Mouse (Mus musculus): ENCODE data around the gene Dclre1a.
"Not testable (repeated sequence)": the region's sequence is repeated elsewhere in the genome, so short reads cannot be mapped to it uniquely, and the experiment has no call there.

Dclre1a gene

GRCm38 (mm10) chr19:56548230-56549032 lies 409 bp upstream of the Dclre1a start, which contains the start of gene Nhlrc2:
Gene Nhlrc2 (plus strand): TSS chr19:56548261.
- peak; percentile 94 for DNase-seq

GRCm38 (mm10) chr19:56546031-56546430 lies 2.0 kb downstream of the Dclre1a start:
- no peak for DNase-seq

DNA sequence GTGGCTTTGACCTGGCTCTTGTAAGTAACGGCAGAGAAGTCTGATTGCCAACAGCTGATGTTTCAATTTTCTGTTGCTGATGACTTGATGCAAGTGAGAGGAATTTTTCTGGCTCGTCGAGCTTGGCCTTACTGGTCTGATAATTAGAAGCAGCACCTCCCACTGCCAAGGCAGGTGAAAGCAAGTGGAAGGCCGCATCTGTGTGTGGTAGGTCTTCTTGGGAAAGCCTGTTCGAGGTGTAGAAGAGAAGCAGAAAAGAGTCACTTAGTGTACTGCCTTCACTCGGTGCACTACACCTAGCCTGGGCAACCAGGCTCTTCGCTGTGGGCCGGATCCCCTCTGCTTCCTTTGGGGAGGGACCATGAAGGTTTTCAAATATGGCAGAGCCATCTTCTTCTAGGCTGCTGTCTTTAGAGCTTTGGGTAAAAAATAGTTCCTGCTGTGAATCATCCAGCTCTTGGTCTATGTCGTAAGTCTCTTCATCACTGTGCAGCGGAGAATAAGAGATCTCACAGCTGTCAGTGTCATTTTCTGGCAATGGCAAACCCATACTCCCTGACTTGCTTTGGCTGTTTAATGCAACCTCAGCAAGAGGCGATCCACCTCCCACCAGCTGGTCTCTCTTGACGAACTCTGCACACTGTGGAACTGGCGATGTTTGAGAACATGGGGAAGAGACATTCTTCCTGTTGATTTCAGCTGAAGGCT lies 3.2 kb downstream of the Dclre1a start:
- DNase-seq = peak; percentile 24

DNA sequence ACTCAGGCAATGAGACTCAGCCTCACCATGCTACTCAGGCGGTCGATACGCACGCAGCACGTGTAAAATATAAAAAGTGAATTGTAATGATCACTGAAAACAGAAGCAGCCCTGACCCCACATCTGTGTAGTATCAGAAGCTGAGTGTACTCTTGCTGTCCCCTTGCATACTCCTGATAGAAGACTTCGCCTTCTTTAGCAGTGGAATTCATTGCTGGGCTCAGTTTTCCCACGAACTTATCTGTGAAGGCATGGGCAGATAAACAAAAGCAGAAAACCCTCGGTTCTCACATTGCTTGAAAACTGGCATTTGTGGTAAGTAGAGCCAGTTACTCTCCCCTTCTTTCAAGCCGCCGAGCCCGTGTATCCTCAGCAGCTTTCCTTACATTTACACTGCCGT lies 4.7 kb downstream of the Dclre1a start:
- DNase-seq = no peak

GRCm38 (mm10) chr19:56535765-56536164 lies 12.3 kb downstream of the Dclre1a start:
- no peak for DNase-seq

- no peak for DNase-seq
These were observed 13.0 kb downstream of the Dclre1a start for GRCm38 (mm10) chr19:56535064-56535463.

DNA sequence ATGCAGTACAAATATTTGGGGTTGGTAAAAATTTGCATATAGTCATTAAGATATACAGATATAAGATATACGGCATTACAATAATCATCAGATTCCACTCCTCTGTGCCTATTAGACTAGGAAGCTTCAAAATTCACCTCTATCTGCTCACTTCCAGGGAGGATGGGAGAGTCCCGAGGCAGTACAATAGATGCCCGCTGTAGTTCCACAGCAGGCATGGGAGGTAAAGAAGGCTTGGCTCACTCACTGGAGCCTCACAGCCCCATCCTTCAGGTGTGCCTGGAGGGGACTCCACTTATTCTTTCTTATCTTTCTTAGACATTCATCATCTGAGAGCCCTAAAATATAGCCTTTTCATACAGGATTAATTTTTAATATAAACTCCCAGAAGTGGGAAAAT lies 13.7 kb downstream of the Dclre1a start:
- DNase-seq = no peak

DNA sequence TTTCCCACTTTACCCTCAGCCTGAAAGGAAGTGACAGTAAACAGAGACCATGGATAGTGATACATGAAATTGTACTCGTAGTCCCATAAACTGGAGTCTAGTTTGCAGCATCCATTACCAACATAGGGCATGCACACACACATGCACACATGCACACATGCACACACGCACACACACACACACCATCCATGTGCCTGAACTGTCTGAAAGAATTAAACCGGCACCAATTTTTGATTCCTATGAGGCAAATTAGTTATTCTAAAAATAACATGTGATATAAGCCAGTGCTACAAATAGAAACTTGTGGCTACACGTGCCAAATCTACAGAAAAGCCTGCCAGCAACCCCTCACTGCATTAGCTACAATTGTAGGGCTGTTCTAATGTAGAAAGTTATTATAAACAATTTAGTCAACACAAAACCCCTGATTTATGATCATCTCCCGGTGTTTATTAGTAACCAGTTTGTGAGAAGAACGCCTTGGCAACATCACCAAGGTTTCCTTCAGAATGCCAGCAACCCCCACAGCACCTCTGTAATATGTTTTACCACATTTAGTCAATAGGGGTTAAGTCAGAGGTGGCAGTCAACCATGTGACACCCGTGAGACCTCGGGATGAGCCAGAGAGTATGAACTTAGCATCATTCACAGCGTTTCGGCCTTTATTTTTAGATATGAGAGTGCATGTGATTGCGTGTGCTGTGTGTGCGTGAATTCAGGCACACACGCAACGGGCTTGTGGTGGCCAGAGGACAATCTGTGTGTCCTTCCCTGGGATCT lies 14.5 kb downstream of the Dclre1a start:
- DNase-seq = no peak

DNA sequence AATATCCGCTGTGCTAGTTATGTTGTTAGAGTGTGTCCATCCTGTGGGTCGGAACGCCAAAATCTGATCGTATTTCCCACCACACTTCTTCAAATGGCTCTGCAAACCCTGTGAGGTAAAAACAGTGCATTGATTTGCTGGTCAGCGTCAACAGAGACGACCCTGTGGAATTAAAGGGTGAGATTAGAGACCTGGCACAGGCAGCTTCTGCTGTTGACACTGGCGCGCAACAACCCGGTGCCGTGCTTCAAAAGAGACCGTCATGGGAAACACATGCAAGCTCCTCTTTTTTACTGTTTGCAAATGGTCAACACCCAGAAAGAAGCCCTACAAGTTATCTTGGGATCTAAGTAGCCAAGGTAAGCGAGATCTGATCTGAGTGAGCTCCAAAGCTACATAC lies 16.8 kb downstream of the Dclre1a start:
- DNase-seq = no peak

DNA sequence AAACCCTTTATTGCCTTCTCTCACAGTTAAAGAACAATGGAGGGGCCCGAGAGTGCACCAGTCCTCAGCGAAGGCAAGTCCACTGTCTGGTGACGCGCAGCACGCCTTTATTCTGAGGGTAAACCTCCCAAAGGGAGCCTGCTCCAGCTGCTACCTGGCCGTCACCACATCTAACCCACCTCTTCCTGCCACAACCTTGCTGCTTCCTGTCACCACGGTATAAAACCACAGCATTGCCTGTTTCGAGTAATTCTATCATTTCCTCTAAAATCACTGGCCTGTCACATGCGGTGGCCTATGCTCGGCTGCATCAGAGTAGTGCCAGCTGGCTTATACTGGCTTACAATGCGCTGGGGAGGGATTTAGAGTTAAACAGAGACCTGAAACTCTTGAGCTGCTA lies 17.5 kb downstream of the Dclre1a start:
- not testable (repeated sequence) for DNase-seq

DNA sequence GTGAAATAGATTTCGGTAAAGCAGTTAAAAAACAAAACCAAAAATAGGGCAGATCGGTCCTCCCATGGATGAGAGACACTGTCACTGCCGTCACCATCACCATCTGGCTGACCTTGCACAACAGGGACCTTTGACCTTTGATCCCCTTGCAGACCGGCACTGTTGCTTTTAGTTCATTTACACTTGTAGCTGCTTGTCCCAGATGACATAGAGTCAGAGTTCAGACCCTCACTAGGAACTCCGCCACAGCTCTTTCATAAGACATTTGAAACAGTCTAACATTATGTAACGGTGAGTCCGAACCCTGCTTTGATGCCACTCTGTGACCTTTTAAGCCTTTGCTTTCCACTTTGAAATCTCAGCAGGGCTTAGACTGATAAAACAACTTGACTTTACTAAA lies 28.6 kb downstream of the Dclre1a start:
- DNase-seq = not testable (repeated sequence)

GRCm38 (mm10) chr19:56513527-56513926 lies 34.5 kb downstream of the Dclre1a start:
- not testable (repeated sequence) for DNase-seq

GRCm38 (mm10) chr19:56511207-56511606 lies 36.8 kb downstream of the Dclre1a start:
- DNase-seq = not testable (repeated sequence)

DNA sequence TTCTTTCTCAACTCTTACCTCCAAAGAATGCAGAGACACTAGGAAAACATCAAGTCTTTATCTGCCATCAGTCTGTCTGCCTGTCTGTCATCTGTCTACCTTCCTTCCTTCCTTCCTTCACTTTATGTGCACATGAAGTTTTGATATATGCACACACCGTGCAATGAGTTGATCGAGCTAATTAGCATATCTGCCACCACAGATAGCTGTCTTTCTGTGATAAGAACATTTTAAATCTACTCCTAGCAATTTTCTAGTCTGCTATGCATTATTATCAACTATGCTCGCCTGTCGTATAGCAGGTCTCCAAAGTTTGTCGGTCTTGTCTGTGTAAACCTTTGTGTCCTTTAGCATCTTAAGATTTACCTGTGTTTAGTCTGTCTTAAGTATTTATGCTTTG lies 44.5 kb downstream of the Dclre1a start:
- DNase-seq = not testable (repeated sequence)

- DNase-seq = not testable (repeated sequence)
These were observed 45.0 kb downstream of the Dclre1a start for GRCm38 (mm10) chr19:56503069-56503468.

- not testable (repeated sequence) for DNase-seq
These were observed 53.9 kb downstream of the Dclre1a start for GRCm38 (mm10) chr19:56494157-56494556.

DNA sequence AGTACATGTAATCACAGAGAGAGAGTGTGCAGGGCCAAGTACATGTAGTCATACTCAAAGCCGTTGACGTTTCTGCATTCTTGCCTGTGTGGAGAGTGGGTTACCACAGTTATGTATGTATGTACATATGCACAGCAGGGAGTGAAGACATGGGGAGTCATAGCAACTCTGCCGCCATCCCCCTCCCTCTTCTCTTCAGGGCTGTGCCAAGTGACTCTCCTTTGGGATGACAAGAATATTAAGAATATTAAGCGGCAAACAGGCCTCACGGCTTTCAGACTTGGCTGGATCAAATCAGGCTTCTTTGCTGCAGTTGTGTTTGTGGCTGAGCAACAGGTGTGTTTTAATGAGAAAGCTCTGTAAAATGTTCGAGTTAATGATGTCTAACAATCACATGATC lies 58.4 kb downstream of the Dclre1a start:
- DNase-seq = no peak

DNA sequence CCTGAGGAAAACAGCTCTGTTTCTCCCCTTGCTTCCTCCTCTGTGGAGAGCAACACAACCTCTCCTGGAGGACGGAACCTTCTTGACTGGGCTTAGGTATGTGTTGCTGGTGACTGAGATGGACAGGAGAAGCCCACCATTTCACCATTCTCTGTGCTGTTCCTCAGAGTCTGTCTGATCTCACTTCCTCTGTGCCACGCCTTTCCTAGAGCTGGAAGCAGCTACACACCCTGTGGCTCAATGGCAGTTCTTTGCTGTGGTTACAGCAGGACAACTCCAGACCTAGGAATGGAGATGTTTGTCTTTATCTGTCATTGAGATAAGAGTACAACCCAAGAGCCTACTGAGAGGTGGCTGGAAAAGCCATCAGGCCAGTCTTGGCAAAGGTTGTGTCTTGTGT lies 60.7 kb downstream of the Dclre1a start:
- no peak for DNase-seq

- no peak for DNase-seq
These were observed 61.1 kb downstream of the Dclre1a start for GRCm38 (mm10) chr19:56486926-56487325.

- DNase-seq = peak; percentile 63
These were observed 62.4 kb downstream of the Dclre1a start for GRCm38 (mm10) chr19:56485376-56486271.

GRCm38 (mm10) chr19:56484630-56485375 lies 63.2 kb downstream of the Dclre1a start:
- no peak for DNase-seq
